Mouse (Mus musculus): ENCODE data around the gene Ncl. TPM values are rescaled to one million over a fixed set of nuclear protein-coding genes. Genes with fewer than 3 reads are reported as not detected.

Gene Ncl
- total RNA-seq, 2 experiments from 2014 or later, result 80.3 to 120 TPM

Other genes starting within 250 kb of the Ncl start
- not detected in 2 replicates for gene Htr2b, start 247.4 kb downstream of the Ncl start, total RNA-seq (2015; ENCODE audit: low replicate concordance)
- gene Htr2b, start 247.4 kb downstream of the Ncl start, total RNA-seq (2017; ENCODE audit: low replicate concordance), result 0.42 TPM in 1 of 2 replicates, not detected in the other
- gene Gm21972, start 225.8 kb downstream of the Ncl start, total RNA-seq (2015; ENCODE audit: low replicate concordance), result 1.5 and 9.6 TPM in 2 replicates
- 3.2 and 15.2 TPM in 2 replicates for gene Gm21972, start 225.8 kb downstream of the Ncl start, total RNA-seq (2017; ENCODE audit: low replicate concordance)
- gene Armc9, start 204.6 kb downstream of the Ncl start, total RNA-seq (2015; ENCODE audit: low replicate concordance), result 2.5 and 7.7 TPM in 2 replicates
- 3.0 and 7.4 TPM in 2 replicates for gene Armc9, start 204.6 kb downstream of the Ncl start, total RNA-seq (2017; ENCODE audit: low replicate concordance)
- gene B3gnt7, start 56.6 kb downstream of the Ncl start, total RNA-seq (2015; ENCODE audit: low replicate concordance), result 1.3 TPM in 1 of 2 replicates, not detected in the other
- gene B3gnt7, start 56.6 kb downstream of the Ncl start, total RNA-seq (2017; ENCODE audit: low replicate concordance), result not detected in 2 replicates
- gene Nmur1, start 66.8 kb upstream of the Ncl start, total RNA-seq (2015; ENCODE audit: low replicate concordance), result not detected in 2 replicates
- gene Nmur1, start 66.8 kb upstream of the Ncl start, total RNA-seq (2017; ENCODE audit: low replicate concordance), result not detected in 2 replicates
- not detected in 2 replicates for gene Tex44, start 66.9 kb upstream of the Ncl start, total RNA-seq (2015; ENCODE audit: low replicate concordance)
- not detected in 2 replicates for gene Tex44, start 66.9 kb upstream of the Ncl start, total RNA-seq (2017; ENCODE audit: low replicate concordance)
- gene Ptma, start 167.3 kb upstream of the Ncl start, total RNA-seq (2015; ENCODE audit: low replicate concordance), result 1,027 and 1,158 TPM in 2 replicates
- 910 and 1,101 TPM in 2 replicates for gene Ptma, start 167.3 kb upstream of the Ncl start, total RNA-seq (2017; ENCODE audit: low replicate concordance)
- gene Pde6d, start 223.2 kb upstream of the Ncl start, total RNA-seq (2015; ENCODE audit: low replicate concordance), result 6.9 and 20.5 TPM in 2 replicates
- 2.9 and 3.7 TPM in 2 replicates for gene Pde6d, start 223.2 kb upstream of the Ncl start, total RNA-seq (2017; ENCODE audit: low replicate concordance)
- 4.6 and 6.1 TPM in 2 replicates for gene Cops7b, start 223.5 kb upstream of the Ncl start, total RNA-seq (2015; ENCODE audit: low replicate concordance)
- 2.6 and 5.6 TPM in 2 replicates for gene Cops7b, start 223.5 kb upstream of the Ncl start, total RNA-seq (2017; ENCODE audit: low replicate concordance)